Mouse (Mus musculus) ES-Bruce4 (cell line): Measurements from ENCODE around the gene Rtkn.

Experiments used
- CTCF ChIP-seq: IDR thresholded peaks from one replicate; pipeline ENCODE4 v1.8.1; 2011; ENCODE audit warnings: low read depth, low read length
- POLR2A ChIP-seq: IDR thresholded peaks from one replicate; pipeline ENCODE4 v1.8.1; 2011; ENCODE audit warnings: low read length; ENCODE audit not compliant: insufficient read depth

- TF ChIP-seq CTCF (no peak), POLR2A (no peak)
Measured at GRCm38 (mm10) chr6:83098411-83098810, 36.9 kb upstream of the Rtkn start.
